Mouse (Mus musculus) olfactory bulb, adult 2 months (tissue): ENCODE measurements around the gene Ank3.
"Not testable (repeated sequence)": the region's sequence is repeated elsewhere in the genome, so short reads cannot be mapped to it uniquely, and the experiment has no call there.

Experiments
- CTCF ChIP-seq: fragments of 200-500 bp; IDR thresholded peaks from 2 replicates; pipeline ENCODE4 v1.5.1; 2012; ENCODE audit warnings: low read depth, mild to moderate bottlenecking, low read length, moderate library complexity; ENCODE audit not compliant: insufficient read depth
- POLR2A ChIP-seq: fragments of 200-500 bp; IDR thresholded peaks from 2 replicates; pipeline ENCODE4 v1.6.1; 2012; ENCODE audit warnings: mild to moderate bottlenecking, low read depth, low read length, moderate library complexity; ENCODE audit not compliant: insufficient read depth

- TF ChIP-seq CTCF, POLR2A: not testable (repeated sequence)
Observed at GRCm38 (mm10) chr10:69910304-69910703, 511.7 kb downstream of the Ank3 start.
